Mouse (Mus musculus): ENCODE results near the gene Cdk19.

Cdk19 gene

DNA sequence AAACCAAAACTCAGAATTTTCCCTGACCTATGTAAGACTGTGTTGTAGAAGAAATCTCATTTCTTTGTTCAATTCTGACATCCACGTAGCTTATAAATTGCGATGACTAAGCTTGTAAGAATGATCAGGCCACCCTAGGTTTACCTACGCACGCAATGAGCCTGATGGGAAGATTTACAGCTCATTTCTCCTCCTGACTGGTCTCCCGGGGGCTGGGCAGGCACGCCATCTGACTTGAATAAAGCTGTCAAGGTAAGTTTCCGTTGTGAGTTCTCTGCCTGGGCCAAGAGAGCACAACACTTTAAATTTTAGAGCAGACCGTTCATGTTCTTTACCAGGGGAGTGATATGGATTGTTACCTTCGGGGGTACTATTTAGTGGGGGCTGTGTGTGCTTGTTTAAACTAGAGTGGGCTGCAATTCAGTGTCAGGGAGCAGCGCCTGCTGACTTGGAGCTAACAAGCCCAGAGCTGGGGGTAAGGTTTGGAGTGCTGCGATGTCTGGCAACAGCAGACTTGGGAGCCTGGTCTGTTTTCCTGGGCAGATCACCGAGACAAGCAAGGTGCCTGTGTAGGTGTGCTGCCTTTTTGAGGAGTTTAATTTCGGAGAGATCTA lies at the start of gene Cdk19:
TSS of gene Cdk19 (plus strand) at position 214 of the 614 bp plus-strand sequence.
- no peak for DNase-seq

DNA sequence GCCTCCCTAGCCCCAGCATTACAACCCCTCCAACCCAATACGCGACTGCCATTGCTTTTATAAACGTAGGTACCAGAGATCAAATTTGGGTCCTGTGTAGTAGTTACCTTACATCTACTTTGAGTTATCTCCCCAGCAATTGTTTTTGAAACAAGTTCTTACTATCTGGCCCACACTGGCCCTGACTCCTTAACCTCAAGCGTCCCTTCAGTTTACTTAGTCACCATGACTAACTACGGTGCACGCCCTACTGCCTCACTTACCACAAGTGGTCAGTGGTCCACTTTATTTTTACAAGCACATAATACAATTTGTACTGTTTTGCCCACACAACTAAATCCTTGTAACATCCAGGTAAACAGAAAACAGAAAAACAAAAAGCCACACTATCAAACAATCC lies 46.7 kb upstream of the Cdk19 start:
- DNase-seq, result no peak

DNA sequence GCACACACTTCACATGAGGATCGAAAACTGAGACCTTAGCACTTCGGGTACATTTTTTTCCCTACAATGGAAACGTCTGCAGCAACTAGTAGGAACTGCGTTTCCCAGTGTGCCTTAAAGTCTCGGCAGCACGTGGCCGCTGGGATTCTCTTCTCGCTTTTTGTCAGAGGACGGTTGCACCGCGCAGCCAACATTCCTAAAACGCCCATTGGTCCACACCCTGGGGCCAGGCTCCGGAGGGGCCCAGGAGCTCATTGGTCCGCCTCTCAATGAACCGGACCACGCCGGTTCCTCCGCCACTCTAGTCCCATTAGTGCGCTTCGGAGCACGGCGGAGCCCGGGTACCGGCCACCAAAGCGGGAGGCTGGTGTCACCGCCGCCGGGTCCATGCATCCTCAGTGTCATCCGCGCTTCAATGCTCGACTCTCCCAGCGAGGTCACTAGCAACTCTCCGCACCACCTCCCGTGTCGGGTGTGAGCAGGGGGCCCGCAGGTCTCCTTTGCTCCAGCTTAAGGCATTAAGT lies 38.7 kb upstream of the Cdk19 start:
- peak; percentile 88 for DNase-seq

DNA sequence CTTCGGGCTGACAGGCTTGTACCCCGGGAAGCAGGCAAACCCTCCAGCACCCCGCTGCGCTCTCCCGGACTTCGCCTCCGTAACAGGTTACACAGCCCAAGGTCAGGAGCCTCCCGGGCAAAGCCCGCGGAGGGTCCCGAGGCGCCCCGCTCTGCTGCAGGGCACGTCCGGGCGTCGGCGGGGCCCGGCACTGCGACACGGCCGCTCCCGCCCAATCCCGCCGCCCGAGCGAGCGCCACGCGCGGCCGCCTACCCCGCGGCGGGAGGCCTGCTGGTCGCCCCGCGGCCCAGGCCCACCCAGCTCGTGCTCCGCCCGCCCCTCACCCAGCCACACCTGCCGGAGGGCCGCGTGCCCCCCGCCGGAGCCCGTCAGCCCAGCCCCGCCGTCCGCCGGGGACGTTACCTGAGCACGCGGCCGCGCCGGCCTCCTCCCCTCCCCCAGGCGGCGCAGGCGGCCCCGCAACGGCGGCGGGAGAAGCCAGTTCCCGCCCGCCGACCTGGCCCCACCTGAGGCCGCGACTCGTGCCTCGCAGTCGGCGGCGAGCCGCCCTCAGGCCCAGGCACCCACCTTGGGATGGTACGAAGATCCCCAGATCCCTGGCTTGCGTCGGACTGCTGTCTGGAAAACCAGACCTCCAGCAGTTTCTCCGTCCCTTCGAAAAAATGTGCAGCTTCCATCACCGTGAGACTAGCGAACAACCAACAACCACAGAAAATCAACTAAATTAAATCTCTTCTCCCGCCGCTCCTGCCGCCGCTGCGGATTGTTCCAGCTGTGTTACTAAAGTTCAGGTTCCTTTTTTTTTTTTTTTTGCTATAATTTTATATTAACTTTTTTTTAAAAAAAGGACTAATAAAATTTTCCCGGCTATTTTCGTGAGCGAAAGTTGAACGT lies 37.9 kb upstream of the Cdk19 start:
- peak; percentile 34 for DNase-seq

DNA sequence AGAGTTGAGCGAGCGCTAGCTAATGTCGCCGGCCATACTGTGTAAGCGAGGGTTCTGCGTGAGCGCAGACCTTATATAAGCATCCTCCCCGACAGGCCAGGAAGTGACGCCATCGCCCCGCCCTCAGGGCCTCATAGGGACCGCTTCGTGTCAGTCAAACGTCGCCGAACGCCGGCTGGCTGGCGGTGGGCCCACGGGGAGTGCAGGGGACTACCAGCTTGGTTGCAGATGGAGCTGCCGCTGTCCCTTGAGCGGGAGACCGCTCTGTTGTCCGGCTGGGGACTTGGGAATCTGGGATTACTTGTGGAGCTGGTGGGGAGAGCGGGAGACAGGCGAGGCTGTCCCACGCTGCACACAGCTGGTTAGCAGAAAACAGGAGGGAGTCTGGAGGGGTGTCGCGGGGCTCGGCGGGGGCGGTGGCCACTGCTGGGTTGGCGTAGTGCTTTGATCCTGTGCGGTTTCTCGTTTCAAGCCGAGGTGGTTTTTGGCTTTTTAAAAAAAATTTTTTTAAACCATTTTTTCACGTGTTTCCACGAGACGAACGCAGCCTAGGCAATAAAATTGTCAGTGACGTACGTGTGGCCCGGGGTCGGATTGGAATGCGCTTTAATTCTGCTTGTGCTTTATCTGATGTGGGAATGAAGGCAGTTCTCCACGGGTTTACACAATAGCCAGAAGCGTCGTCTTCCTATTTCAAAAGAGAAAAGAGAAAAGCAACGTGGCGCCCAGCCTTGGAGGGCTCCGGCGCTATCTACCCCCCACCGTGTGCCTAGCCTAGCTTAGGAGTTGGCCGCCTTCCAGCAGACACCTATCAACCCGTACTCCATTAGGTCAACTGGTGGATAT lies 37.0 kb upstream of the Cdk19 start, which contains the start of gene Amd1:
TSS of gene Amd1 (minus strand) at position 47 of the 846 bp plus-strand sequence.
- peak; percentile 100 for DNase-seq

DNA sequence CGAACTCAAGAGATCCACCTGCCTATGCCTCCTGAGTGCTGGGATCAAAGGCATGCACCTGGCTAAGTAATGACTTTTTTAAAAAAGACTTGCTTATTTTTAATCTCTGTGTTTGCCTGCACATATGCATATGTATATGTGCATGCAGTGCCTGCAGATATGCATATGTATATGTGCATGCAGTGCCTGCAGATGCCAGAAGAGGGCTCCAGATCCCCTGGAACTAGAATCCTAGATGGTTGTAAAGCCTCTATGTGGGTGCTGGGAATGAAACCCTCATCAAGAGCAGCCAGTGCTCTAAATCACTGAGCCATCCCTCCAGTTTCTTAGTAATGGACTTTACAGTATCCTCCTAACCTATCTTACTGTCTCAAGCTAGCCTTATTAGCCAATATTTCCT lies 33.4 kb upstream of the Cdk19 start:
- DNase-seq, result no peak

DNA sequence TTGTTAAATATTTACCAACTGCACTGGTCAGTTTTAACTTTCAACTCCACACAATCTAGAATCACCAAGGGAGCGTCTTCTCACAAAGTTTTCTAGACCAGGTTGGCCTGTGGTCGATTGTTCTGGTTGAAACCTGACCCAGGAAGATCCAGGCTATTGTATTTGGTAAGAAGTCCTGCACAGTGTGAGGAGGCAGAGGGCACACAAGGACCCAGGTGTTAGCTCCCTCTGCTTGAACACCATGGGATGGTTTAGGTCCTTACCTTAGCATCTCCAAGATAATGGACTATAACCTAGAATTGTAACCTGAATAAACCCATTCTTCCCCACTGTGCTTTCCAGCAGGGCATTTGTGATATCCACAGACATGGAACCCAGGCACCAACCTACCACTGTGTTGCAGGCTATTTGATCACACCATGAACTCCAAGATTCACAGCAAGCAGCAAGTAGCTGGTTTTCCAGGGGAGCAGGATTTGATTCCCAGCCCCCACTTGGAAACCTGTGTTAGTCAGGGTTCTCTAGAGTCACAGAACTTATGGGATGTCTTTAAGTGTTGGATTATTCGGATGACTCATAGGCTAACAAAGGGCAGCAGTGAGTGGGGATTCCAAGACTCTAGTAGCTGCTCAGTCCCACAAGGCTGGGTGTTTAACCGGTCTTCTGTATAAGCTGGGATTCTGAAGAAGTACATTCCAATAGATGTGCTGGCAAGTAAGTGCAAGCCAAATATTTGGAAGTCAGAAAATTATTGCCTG lies 31.4 kb upstream of the Cdk19 start:
- DNase-seq, result no peak

DNA sequence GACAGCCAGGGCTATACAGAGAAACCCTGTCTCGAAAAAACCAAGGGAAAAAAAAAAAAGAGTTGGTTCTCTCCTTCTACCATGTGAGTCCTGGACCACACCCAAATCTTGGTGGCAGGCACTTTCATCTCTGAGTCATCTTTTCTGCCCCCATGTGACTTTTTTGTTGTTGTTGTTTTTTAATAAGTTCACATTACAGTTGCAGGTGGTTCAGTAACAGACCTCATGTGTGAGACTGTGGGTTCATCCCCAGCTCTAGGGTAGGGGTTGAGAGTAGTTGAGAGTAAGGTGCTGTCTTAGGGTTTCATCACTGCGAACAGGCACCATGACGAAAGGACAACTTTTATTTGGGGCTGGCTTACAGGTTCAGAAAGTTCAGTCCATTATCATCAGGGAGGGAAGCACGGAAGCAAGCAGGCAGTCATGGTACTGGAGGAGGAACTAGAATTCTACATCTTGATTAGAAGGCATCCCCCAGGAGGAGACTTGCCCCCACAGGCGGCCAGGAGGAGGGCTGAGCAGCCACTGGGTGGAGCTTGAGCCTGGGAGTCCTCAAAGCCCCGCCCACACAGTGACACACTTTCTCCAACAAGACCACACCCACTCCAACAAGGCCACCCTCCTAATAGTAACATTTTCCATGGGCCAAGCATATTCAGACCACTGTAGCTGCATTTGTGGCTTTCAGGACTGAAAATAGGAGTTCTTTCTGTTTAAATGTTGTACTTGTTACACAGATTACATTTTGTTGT lies 29.3 kb upstream of the Cdk19 start:
- peak; percentile 37 for DNase-seq

DNA sequence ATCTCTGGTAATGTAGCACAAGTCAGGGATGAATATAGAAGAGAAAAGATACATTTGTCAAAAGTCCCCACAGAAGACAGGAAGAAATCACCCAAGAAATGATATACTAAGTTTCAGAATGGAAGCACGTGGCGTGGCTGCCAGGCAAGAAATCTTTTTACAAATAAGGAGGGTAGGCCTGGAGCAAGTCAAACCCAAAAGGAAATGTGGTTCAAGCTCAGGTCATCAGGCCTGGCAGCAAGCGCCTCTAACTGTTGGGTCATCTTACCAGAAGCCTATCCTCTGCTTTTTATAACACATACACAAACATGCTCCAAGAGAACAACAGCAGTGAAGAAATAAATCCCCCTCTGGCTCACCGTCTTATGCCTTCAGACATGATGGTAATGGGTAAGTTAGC lies 26.6 kb upstream of the Cdk19 start:
- DNase-seq, result no peak

DNA sequence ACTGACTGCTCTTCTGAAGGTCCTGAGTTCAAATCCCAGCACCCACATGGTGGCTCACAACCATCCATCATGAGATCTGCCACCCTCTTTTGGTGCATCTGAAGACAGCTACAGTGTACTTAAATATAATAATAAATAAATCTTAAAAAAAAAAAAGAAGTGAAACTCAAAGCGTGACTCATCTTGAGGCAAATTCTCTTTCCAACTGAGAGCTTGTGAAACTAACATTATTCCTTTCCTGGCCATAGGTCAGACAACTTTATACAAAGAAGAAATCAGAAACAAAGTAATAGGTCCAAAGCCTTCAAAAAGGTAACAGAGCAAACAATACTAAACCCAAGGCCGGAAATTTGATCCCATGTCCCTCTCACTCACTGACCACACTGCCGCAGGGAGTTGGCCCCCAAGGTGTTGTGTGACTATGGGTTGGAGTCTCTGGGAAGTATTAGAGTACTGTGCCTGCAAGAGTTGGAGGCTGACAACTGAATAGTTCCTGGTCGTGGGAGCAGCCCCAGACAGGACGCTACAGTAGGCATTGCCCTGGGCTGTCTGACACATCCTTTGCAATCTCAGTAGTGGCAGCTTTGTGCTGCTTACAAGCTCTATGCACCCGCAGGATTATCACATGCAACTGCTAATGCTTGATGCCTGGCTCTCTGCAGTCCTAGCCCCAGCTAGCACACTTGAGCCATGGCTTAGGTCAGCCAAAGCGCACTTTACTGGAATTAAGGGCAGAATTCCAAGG lies 22.4 kb upstream of the Cdk19 start:
- DNase-seq, result no peak

DNA sequence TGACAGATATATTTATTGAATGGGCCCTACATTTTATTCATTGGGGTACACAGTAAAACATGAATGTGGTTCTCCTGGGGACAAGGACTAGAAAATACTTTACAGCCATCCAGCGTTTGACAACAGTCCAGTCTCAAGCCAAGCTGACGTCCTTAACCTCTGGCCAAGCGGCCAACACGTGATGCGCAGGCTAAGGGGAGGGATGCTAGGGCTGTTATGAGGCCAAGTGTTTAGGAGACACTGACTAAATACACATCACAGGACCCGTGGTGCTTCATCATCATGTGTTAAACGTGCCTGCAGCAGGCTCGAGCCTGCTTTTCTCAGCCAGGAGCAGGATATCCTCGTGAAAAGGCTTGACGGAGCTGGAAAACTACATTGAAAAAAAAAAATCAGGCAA lies 19.1 kb upstream of the Cdk19 start:
- no peak for DNase-seq

DNA sequence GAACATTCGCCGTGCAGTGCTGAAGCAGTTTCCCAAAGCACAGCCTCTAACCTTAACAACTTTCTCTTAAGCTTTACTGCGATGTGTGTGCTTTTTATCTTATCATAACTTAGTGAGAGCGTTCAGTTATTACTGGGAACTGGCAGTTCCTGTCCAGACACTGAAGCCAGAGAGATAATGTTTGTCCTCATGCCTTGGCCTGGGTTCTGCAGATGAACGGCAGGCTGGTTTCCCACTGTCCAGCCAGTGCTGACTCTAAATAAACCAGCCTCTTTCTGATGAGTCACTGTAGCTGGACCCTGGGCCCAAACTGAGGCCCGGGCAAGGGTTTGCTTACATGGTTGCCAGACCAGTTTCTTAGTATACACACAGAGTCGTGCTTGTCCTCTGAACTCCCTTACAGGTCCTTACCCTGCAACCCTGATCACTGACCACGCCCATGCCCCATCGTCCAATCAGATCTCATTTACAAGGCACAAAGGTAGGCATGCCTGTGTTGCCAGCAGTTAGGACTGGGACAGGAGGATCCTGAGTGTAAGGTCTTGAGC lies 11.3 kb upstream of the Cdk19 start:
- DNase-seq, result peak; percentile 7

DNA sequence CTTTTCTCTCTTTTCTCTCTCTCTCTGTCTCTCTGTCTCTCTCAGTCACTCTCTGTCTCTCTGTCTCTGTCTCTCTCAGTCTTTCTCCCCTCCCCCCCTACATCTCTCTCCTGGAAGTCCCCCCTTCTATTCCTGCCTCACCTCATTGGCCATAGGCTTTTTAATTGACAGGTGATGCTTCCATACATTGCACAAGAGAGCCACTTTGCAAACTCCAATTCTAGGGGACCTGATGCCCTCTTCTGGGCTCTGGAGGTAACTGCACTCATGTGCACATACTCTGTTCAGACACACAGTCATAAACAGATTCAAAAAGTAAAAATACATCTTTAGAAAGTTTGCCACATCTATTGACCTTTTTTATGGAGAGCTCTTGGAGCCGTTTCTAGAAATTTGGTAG lies 9.1 kb upstream of the Cdk19 start:
- DNase-seq, result no peak

DNA sequence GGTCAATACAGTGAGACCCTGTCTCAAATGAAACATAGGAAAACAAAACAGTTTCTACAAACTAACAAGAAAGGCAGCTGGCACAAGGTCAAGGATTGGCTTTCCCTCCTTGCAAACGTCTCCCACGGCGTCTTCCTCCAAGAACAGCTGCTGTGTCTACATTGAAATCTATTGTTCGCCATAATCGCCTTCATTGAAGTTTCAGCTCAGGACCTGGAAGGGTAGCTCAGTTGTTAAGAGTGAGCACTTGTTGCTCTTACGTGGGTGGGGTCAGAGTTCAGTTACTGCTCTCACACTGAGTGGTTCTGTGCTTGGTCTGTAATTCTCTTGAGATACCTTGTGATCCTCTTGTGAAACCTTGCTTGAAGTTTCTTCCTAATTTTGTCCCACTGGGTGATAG lies 6.5 kb upstream of the Cdk19 start:
- DNase-seq, result no peak

DNA sequence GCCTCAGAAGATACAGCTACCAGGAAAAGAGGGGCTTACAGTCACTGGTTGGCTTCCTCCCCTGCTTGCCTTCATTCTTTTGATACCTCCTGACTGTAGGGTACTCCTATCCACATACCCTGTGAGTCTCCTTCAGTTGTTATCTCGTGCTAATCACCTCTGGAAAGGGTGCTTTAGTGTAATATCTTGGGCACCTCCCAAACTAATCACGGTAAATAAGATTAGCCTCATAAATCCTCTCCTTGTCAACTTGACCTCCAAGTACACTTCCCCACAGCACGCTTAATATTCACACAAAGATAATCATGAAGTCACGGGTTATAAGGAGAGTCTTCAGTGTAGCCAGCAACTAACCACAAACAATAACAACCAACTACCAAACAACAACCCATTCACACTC lies 2.7 kb downstream of the Cdk19 start:
- DNase-seq, result no peak

DNA sequence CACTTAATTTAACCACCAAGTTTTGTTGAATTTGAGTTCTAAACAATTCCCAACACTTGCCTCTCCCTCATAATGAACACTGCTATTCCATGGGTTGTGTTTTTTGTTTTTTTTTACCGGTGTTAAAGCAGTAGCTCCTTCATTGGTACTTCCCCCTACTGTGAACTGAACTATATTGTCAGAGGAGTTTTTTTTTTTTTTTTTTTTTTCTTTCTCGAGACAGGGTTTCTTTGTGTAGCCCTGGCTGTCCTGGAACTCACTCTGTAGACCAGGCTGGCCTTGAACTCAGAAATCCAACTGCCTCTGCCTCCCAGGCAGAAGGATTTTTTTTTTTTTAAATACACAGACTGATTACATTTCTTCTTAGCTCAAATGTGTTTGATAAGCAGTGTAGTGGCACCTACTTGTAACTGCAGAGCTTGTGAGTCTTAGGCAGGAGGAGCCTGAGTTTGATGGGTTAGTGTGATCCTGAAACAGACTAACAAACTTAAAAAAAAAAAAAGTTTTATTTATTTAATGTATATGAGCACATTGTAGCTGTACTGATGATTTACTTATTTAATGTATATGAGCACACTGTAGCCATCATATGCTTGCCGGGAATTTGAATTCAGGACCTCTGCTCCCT lies 7.5 kb downstream of the Cdk19 start:
- no peak for DNase-seq

DNA sequence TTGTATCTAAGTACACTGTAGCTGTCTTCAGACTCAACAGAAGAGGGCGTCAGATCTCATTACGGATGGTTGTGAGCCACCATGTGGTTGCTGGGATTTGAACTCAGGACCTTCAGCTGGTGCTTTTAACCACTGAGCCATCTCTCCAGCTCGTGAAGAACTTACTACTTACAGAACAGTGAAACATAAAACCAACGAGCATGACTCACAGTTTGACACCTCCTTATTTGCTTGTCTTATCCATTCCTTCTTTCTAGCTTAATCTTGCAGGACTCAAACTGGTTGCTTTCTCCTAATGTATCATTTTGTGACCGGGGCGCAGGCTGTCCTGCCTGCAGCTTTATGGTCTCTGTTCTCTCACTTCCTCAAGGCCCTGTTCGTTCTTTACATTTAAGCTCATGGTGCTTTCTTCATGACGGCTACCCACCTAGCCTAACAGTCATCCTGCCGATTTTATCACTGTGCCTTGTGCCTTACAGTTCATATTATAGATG lies 8.1 kb downstream of the Cdk19 start:
- DNase-seq, result no peak

DNA sequence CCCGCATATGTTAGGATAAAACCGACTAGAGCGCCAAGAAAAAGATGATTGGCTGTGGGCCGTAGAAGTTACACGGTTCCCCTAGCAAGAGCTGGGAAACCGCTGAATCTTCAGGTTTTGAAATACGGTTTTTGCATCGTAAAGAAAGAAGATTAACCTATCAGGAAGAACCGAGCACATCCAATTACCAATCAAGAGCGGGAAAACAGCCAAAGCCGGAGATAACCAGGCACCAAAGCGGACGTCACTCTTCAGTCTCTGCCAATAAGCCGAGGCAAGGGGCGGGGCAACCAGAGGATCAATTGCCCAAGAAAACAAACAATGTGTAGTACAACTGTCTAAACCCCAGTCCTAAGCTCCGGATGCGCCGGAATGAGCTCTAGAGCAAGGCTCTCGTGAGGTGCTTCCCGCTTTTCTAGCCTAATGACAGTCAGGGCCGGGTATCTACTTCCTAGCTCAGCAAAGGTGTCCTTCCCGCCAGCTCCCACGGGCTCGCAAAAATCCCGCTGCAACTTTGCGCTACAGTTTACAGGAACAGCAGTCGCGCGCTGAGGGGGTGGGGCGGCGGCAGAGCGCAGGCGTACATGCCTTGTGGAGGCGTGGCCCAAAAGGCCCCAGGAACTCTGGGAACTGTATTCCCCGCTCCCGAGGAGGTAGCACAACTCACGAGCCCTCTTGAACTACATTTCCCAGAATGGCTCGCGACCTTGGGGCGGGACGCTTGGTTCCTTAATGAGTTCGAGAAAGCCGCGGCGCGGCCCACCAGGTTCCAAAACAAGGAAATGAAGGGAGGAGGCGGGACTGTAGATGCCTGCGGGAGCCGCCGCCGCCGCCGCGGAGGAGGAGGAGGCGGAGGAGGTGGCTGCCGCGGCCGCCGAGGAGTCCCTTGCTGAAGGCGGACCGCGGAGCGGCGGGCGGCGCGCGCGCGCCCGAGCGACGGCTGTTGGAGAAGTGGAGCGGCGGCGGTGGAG lies 9.5 kb downstream of the Cdk19 start:
- peak; percentile 99 for DNase-seq

Measured in lung, postnatal 10 days (tissue).